Mouse (Mus musculus) lung, adult 2 months (tissue): ENCODE results near the gene Il18bp.

ENCODE experiments used
- CTCF ChIP-seq: fragments of 200-500 bp; IDR thresholded peaks from 2 replicates; pipeline ENCODE4 v1.5.1; 2011; ENCODE audit warnings: mild to moderate bottlenecking, low read length, control low read depth; ENCODE audit not compliant: insufficient read depth
- POLR2A ChIP-seq: fragments of 200-500 bp; IDR thresholded peaks from 2 replicates; pipeline ENCODE4 v1.6.1; 2011; ENCODE audit warnings: low read depth, mild to moderate bottlenecking, control low read depth, low read length, borderline replicate concordance; ENCODE audit errors: extremely low read depth

DNA sequence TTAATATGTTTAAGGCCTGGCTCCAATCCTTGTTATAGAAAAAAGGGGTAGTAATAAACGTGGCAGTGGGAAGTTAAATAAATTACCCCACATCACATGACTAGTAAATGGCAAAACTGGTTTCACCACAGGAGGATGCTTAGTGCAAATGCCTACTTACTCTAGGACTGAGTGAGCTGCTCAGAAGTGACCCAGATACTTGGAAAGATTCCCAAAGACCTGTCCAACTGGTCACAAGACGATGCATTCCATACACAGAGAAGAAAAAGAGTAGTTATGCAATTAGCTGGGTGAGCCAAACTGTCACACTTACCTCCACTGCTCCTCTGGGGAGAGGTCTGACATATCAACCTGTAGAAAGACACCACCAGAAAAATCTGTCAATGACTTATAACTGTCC, 23.8 kb upstream of the Il18bp start:
- TF ChIP-seq CTCF (no peak), POLR2A (no peak)
